Mouse (Mus musculus): ENCODE measurements around the gene C1ql3. TPM values are rescaled to one million over a fixed set of nuclear protein-coding genes. Genes with fewer than 3 reads are reported as not detected.

Gene C1ql3
- polyA plus RNA-seq, 1 experiment from 2014 or later: 1.7 TPM

- Histone ChIP-seq H3K9me3 (ENCODE audit: low read length) (no peaks in the 10 kb centered on the region), H3K27ac (ENCODE audit: low read length) (no peak overlapping the region), H3K4me2 (replicated peaks; ENCODE audit: low read depth, low read length) (peak overlapping the region; percentile 71), H3K36me3 (ENCODE audit: insufficient read depth, low read length) (no peaks in the 10 kb centered on the region), H3K9ac (replicated peaks; ENCODE audit: low read length) (peak overlapping the region; percentile 40), H3K4me1 (ENCODE audit: insufficient read depth, low read length) (peaks cover 16% of the 10 kb centered on the region; the same call in 1 of the 2 replicates), H3K4me3 (ENCODE audit: low read length) (peak overlapping the region; percentile 45), H3K27me3 (ENCODE audit: insufficient read depth, low read length) (peaks cover 36% of the 10 kb centered on the region)
- ATAC-seq (ENCODE audit: low FRiP score, low TSS enrichment): peak; percentile 82
- WGBS: under 1% methylated on average over 67 of the region's 75 CpGs
Measured at GRCm38 (mm10) chr2:13010460-13011341, 905 bp downstream of the C1ql3 start.

DNA sequence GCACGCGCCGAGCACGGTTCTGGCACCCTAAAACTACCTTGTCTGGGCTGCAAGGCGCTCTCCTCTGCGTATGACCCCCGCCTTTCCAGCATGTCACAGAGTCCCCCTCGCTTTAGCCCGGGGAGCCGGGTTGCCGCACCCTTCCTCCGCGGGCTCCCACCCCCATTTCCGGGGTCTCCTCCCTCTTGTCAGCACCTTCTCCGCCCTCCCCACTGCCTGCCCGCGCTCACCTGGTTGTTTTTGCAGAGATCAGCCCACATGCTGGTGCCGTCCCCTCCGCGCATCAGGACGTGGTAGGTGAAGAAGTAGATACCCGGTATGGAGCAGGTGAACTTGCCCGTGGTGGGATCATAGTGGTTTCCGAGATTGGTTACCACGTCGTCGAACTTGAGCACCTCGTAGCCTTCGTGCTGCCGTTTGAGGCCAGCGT, 1.6 kb downstream of the C1ql3 start:
- ATAC-seq (ENCODE audit: low FRiP score, low TSS enrichment): peak; percentile 55
- peak overlapping the region; percentile 48; the same call in 1 of the 2 replicates for H3K9ac ChIP-seq (replicated peaks; ENCODE audit: low read length)

GRCm38 (mm10) chr2:13009261-13009972, 2.2 kb downstream of the C1ql3 start:
- Histone ChIP-seq H3K4me3 (ENCODE audit: low read length) (peak overlapping the region; percentile 45), H3K27me3 (ENCODE audit: insufficient read depth, low read length) (peaks cover 36% of the 10 kb centered on the region)
- peak; percentile 55; the same call in 1 of the 2 replicates for ATAC-seq (ENCODE audit: low FRiP score, low TSS enrichment)

More for the DNA sequence above, 1.6 kb downstream of the C1ql3 start:
- no peaks in the 10 kb centered on the region for H3K36me3 ChIP-seq (ENCODE audit: insufficient read depth, low read length)
- H3K9me3 ChIP-seq (ENCODE audit: low read length): no peaks in the 10 kb centered on the region
- peak overlapping the region; percentile 45 for H3K4me3 ChIP-seq (ENCODE audit: low read length)
- H3K4me2 ChIP-seq (replicated peaks; ENCODE audit: low read depth, low read length): peak overlapping the region; percentile 71
- no peak overlapping the region for H3K27ac ChIP-seq (ENCODE audit: low read length)
- peaks cover 36% of the 10 kb centered on the region for H3K27me3 ChIP-seq (ENCODE audit: insufficient read depth, low read length)
- WGBS: 2% methylated on average over 31 of the region's 31 CpGs
- H3K4me1 ChIP-seq (ENCODE audit: insufficient read depth, low read length): peaks cover 16% of the 10 kb centered on the region; the same call in 1 of the 2 replicates

DNA sequence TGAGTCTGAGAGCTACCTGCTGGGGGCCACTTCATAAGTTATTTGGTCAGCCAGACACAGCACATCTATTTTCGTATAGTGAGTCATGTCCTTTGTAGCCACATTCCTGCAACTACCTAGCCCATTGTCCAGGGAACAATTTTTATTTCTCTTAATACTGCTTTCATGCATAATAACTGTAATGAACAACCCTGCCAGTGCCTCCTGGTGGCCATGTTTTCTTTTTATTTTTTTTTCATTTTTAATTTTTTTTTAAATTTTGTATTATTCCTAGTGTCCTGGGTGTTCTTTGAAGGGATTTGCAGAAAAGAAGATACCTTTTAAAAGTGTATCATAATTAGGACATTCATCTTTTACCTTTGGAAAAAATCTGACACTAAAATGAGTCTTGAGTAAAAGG, 3.2 kb downstream of the C1ql3 start:
- Histone ChIP-seq H3K27me3 (ENCODE audit: insufficient read depth, low read length) (peaks cover 34% of the 10 kb centered on the region), H3K9ac (replicated peaks; ENCODE audit: low read length) (no peak overlapping the region)
- ATAC-seq (ENCODE audit: low FRiP score, low TSS enrichment): no peak

More at GRCm38 (mm10) chr2:13009261-13009972, 2.2 kb downstream of the C1ql3 start:
- WGBS: 8% methylated on average over 18 of the region's 18 CpGs
- Histone ChIP-seq H3K36me3 (ENCODE audit: insufficient read depth, low read length) (no peaks in the 10 kb centered on the region), H3K9me3 (ENCODE audit: low read length) (no peaks in the 10 kb centered on the region), H3K9ac (replicated peaks; ENCODE audit: low read length) (no peak overlapping the region), H3K27ac (ENCODE audit: low read length) (no peak overlapping the region), H3K4me2 (replicated peaks; ENCODE audit: low read depth, low read length) (peak overlapping the region; percentile 71), H3K4me1 (ENCODE audit: insufficient read depth, low read length) (peaks cover 16% of the 10 kb centered on the region; the same call in 1 of the 2 replicates)

GRCm38 (mm10) chr2:13000026-13000425, 11.6 kb downstream of the C1ql3 start:
- ATAC-seq (ENCODE audit: low FRiP score, low TSS enrichment): no peak
- no peak overlapping the region for H3K9ac ChIP-seq (replicated peaks; ENCODE audit: low read length)
- no peaks in the 10 kb centered on the region for H3K4me1 ChIP-seq (ENCODE audit: insufficient read depth, low read length)
- WGBS: 76% methylated on average over 2 of the region's 2 CpGs
- no peaks in the 10 kb centered on the region for H3K9me3 ChIP-seq (ENCODE audit: low read length)
- no peak overlapping the region for H3K27ac ChIP-seq (ENCODE audit: low read length)
- no peak overlapping the region for H3K4me3 ChIP-seq (ENCODE audit: low read length)
- H3K4me2 ChIP-seq (replicated peaks; ENCODE audit: low read depth, low read length): no peak overlapping the region
- no peaks in the 10 kb centered on the region for H3K27me3 ChIP-seq (ENCODE audit: insufficient read depth, low read length)
- H3K36me3 ChIP-seq (ENCODE audit: insufficient read depth, low read length): no peaks in the 10 kb centered on the region

More for the DNA sequence above, 3.2 kb downstream of the C1ql3 start:
- 80% methylated on average over 1 of the region's 1 CpGs for WGBS
- Histone ChIP-seq H3K4me1 (ENCODE audit: insufficient read depth, low read length) (peaks cover 16% of the 10 kb centered on the region; the same call in 1 of the 2 replicates), H3K9me3 (ENCODE audit: low read length) (no peaks in the 10 kb centered on the region), H3K4me3 (ENCODE audit: low read length) (no peak overlapping the region), H3K27ac (ENCODE audit: low read length) (no peak overlapping the region), H3K36me3 (ENCODE audit: insufficient read depth, low read length) (no peaks in the 10 kb centered on the region), H3K4me2 (replicated peaks; ENCODE audit: low read depth, low read length) (no peak overlapping the region)

- WGBS: 59% methylated on average over 4 of the region's 4 CpGs
- Histone ChIP-seq H3K27ac (ENCODE audit: low read length) (no peak overlapping the region), H3K36me3 (ENCODE audit: insufficient read depth, low read length) (no peaks in the 10 kb centered on the region), H3K4me3 (ENCODE audit: low read length) (no peak overlapping the region), H3K9ac (replicated peaks; ENCODE audit: low read length) (no peak overlapping the region), H3K27me3 (ENCODE audit: insufficient read depth, low read length) (no peaks in the 10 kb centered on the region), H3K4me2 (replicated peaks; ENCODE audit: low read depth, low read length) (no peak overlapping the region), H3K4me1 (ENCODE audit: insufficient read depth, low read length) (no peaks in the 10 kb centered on the region), H3K9me3 (ENCODE audit: low read length) (no peaks in the 10 kb centered on the region)
- ATAC-seq (ENCODE audit: low FRiP score, low TSS enrichment): no peak
Measured at GRCm38 (mm10) chr2:12984901-12985732, 26.5 kb downstream of the C1ql3 start.

DNA sequence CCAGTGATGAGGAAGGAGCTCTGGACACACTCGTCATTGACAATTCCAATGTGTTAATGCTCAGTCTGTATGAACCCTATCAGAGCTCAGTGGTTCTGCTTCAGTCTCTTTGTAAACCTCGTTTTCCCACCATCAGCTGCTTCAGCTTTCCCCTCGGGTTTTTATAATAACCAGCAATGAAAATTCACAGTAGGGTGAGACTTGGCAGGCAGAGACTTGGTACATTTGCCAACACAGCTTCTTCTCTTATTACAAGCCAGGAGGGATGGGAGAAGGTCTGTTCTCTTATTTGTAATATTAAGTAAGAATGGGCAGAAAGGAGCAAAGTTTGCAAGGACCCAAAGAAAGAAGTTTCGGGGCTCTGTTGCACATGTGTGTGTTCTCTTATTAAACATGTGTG, 32.8 kb downstream of the C1ql3 start:
- Histone ChIP-seq H3K36me3 (ENCODE audit: insufficient read depth, low read length) (no peaks in the 10 kb centered on the region), H3K9me3 (ENCODE audit: low read length) (no peaks in the 10 kb centered on the region), H3K9ac (replicated peaks; ENCODE audit: low read length) (no peak overlapping the region), H3K4me1 (ENCODE audit: insufficient read depth, low read length) (no peaks in the 10 kb centered on the region), H3K4me2 (replicated peaks; ENCODE audit: low read depth, low read length) (no peak overlapping the region), H3K4me3 (ENCODE audit: low read length) (no peak overlapping the region), H3K27me3 (ENCODE audit: insufficient read depth, low read length) (no peaks in the 10 kb centered on the region), H3K27ac (ENCODE audit: low read length) (no peak overlapping the region)
- ATAC-seq (ENCODE audit: low FRiP score, low TSS enrichment): no peak
- 76% methylated on average over 4 of the region's 4 CpGs for WGBS

DNA sequence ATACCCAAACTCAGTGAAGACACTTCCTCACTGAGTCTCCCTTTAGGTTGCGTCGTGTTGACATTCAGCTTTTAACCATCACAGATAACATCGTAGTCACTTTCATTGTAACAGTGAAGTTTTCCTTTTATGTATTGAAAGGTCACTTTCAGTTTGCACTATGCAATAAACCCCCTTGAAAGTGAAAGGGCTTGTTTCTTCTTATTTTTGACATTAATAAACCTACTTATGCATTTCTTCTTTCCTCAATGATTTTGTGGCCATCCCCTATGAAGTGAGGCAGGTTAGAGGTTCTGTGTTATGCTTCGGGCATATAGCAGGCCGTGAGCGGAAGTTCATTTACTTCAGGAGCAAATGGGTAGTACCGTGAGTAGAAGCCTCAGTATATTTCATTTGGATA, 34.2 kb downstream of the C1ql3 start:
- H3K4me2 ChIP-seq (replicated peaks; ENCODE audit: low read depth, low read length): no peak overlapping the region
- H3K4me1 ChIP-seq (ENCODE audit: insufficient read depth, low read length): no peaks in the 10 kb centered on the region
- ATAC-seq (ENCODE audit: low FRiP score, low TSS enrichment): no peak
- H3K36me3 ChIP-seq (ENCODE audit: insufficient read depth, low read length): no peaks in the 10 kb centered on the region
- no peak overlapping the region for H3K9ac ChIP-seq (replicated peaks; ENCODE audit: low read length)
- H3K4me3 ChIP-seq (ENCODE audit: low read length): no peak overlapping the region
- no peaks in the 10 kb centered on the region for H3K9me3 ChIP-seq (ENCODE audit: low read length)
- H3K27ac ChIP-seq (ENCODE audit: low read length): no peak overlapping the region
- WGBS: 92% methylated on average over 7 of the region's 7 CpGs
- no peaks in the 10 kb centered on the region for H3K27me3 ChIP-seq (ENCODE audit: insufficient read depth, low read length)

DNA sequence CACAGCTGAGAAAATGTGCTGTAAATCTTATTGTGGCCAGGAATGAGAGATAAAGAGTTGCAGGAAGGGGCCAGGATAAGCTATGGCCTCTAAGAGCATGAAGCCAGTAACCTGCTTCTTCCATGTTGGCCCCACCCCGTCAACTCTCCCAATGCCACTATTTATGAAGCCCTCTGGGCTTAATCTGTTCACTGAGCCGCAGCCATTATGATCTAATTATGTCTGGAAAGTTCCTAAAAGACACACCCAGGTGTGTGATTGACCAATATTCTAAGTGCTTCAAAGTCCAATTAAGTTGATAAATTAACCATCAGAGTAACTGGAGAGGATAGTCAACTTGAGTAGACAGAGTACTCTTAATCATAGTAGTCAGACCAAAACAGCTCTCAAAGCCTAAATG, 37.9 kb downstream of the C1ql3 start:
- ATAC-seq (ENCODE audit: low FRiP score, low TSS enrichment): no peak
- Histone ChIP-seq H3K36me3 (ENCODE audit: insufficient read depth, low read length) (no peaks in the 10 kb centered on the region), H3K9me3 (ENCODE audit: low read length) (no peaks in the 10 kb centered on the region), H3K4me1 (ENCODE audit: insufficient read depth, low read length) (no peaks in the 10 kb centered on the region), H3K4me3 (ENCODE audit: low read length) (no peak overlapping the region), H3K27me3 (ENCODE audit: insufficient read depth, low read length) (no peaks in the 10 kb centered on the region), H3K27ac (ENCODE audit: low read length) (no peak overlapping the region), H3K4me2 (replicated peaks; ENCODE audit: low read depth, low read length) (no peak overlapping the region), H3K9ac (replicated peaks; ENCODE audit: low read length) (no peak overlapping the region)
- whole genome bisulfite sequencing: 77% methylated on average over 2 of the region's 2 CpGs
